Mouse (Mus musculus): Measurements from ENCODE around the gene Strip1. TPM values are rescaled to one million over a fixed set of nuclear protein-coding genes. Genes with fewer than 3 reads are reported as not detected.

The Strip1 gene
- polyA plus RNA-seq, 1 experiment, result 86.7 TPM

- Histone ChIP-seq H3K27ac (ENCODE audit: control insufficient read depth, insufficient read depth, low read length) (peak within 1 kb of the TSS; percentile 47; the same call in 1 of the 2 replicates), H3K27me3 (ENCODE audit: control insufficient read depth, insufficient read depth, low read length) (no peaks in the 10 kb centered on the region), H3K4me3 (ENCODE audit: control insufficient read depth, insufficient read depth, low read length) (peak within 1 kb of the TSS; percentile 91), H3K36me3 (ENCODE audit: control insufficient read depth, insufficient read depth, low read length) (peaks cover 14% of the 10 kb centered on the region), H3K4me1 (replicated peaks; ENCODE audit: control insufficient read depth, insufficient read depth, low read length) (peaks cover 7% of the 10 kb centered on the region)
- WGBS, result 5% methylated on average over 48 of the region's 48 CpGs
- no peak for DNase-seq
- TF ChIP-seq CTCF (IDR thresholded peaks at IDR 0.05; ENCODE audit: borderline replicate concordance, control insufficient read depth, extremely low read depth, insufficient read depth, low read length, poor library complexity), result no peak; the same call in 1 of the 2 replicates
- TF ChIP-seq POLR2A (IDR thresholded peaks at IDR 0.05; ENCODE audit: control insufficient read depth, extremely low read depth, insufficient read depth, low read length, poor library complexity), result no peak
Measured at GRCm38 (mm10) chr3:107630682-107631522, 592 bp downstream of the Strip1 start, which contains the start of gene Gm10961. TSS of gene Gm10961 (plus strand) at chr3:107631322.

DNA sequence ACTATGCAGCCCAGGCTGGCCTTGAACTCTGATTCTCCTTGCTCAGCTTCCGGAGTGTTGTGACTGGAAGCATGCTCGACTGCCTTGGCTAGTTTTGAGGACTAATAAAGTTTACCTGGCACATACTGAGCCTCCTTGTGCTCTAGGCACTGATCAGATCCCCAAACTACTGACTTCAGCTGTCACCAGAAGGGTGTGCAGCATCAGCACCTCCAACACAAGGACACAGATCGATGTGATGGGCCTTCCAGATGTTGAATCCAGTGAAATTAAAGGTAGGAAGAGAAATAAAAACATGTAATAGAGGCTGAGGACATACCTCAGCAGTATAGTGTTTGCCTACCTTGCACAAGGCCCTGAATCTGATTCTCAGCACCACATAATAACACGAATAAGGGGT lies 2.1 kb downstream of the Strip1 start:
- DNase-seq, result no peak
- no peaks in the 10 kb centered on the region for H3K27me3 ChIP-seq (ENCODE audit: control insufficient read depth, insufficient read depth, low read length)
- H3K4me3 ChIP-seq (ENCODE audit: control insufficient read depth, insufficient read depth, low read length), result no peak overlapping the region
- TF ChIP-seq POLR2A (IDR thresholded peaks at IDR 0.05; ENCODE audit: control insufficient read depth, extremely low read depth, insufficient read depth, low read length, poor library complexity) (no peak), CTCF (IDR thresholded peaks at IDR 0.05; ENCODE audit: borderline replicate concordance, control insufficient read depth, extremely low read depth, insufficient read depth, low read length, poor library complexity) (no peak)
- H3K4me1 ChIP-seq (replicated peaks; ENCODE audit: control insufficient read depth, insufficient read depth, low read length), result peaks cover 7% of the 10 kb centered on the region
- 99% methylated on average over 4 of the region's 4 CpGs for WGBS
- peaks cover 29% of the 10 kb centered on the region for H3K36me3 ChIP-seq (ENCODE audit: control insufficient read depth, insufficient read depth, low read length)
- H3K27ac ChIP-seq (ENCODE audit: control insufficient read depth, insufficient read depth, low read length), result no peak overlapping the region

DNA sequence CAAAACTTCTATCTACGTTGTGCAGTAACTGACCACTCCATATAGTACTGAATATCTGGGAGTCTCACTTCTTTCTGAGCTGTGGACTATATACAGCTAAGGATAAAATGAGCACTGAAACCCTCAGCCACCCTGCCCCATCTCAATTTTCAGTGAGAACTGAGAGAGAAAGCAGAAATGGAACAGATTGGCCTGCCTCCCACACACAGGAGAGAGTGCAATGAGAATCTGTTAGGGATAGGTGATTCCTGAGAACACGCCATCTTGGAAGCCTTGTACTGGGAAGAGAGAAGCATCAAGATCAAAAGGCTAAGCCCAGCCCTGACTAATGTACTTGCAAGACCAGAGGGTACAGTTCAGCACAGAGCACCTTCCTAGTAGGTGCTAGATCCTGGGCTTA lies 2.9 kb downstream of the Strip1 start:
- Histone ChIP-seq H3K36me3 (ENCODE audit: control insufficient read depth, insufficient read depth, low read length) (peaks cover 37% of the 10 kb centered on the region), H3K27ac (ENCODE audit: control insufficient read depth, insufficient read depth, low read length) (no peak overlapping the region)
- DNase-seq, result no peak

GRCm38 (mm10) chr3:107627641-107628040 lies 3.9 kb downstream of the Strip1 start:
- TF ChIP-seq POLR2A (IDR thresholded peaks at IDR 0.05; ENCODE audit: control insufficient read depth, extremely low read depth, insufficient read depth, low read length, poor library complexity) (no peak), CTCF (IDR thresholded peaks at IDR 0.05; ENCODE audit: borderline replicate concordance, control insufficient read depth, extremely low read depth, insufficient read depth, low read length, poor library complexity) (no peak)
- H3K36me3 ChIP-seq (ENCODE audit: control insufficient read depth, insufficient read depth, low read length), result peaks cover 44% of the 10 kb centered on the region
- no peaks in the 10 kb centered on the region for H3K27me3 ChIP-seq (ENCODE audit: control insufficient read depth, insufficient read depth, low read length)
- DNase-seq, result no peak
- no peak overlapping the region for H3K27ac ChIP-seq (ENCODE audit: control insufficient read depth, insufficient read depth, low read length)
- 96% methylated on average over 7 of the region's 7 CpGs for WGBS
- peaks cover 7% of the 10 kb centered on the region for H3K4me1 ChIP-seq (replicated peaks; ENCODE audit: control insufficient read depth, insufficient read depth, low read length)
- H3K4me3 ChIP-seq (ENCODE audit: control insufficient read depth, insufficient read depth, low read length), result no peak overlapping the region

More for the DNA sequence above, 2.9 kb downstream of the Strip1 start:
- TF ChIP-seq CTCF (IDR thresholded peaks at IDR 0.05; ENCODE audit: borderline replicate concordance, control insufficient read depth, extremely low read depth, insufficient read depth, low read length, poor library complexity) (no peak), POLR2A (IDR thresholded peaks at IDR 0.05; ENCODE audit: control insufficient read depth, extremely low read depth, insufficient read depth, low read length, poor library complexity) (no peak)
- WGBS, result 96% methylated on average over 2 of the region's 2 CpGs
- Histone ChIP-seq H3K4me1 (replicated peaks; ENCODE audit: control insufficient read depth, insufficient read depth, low read length) (peaks cover 7% of the 10 kb centered on the region), H3K4me3 (ENCODE audit: control insufficient read depth, insufficient read depth, low read length) (no peak overlapping the region), H3K27me3 (ENCODE audit: control insufficient read depth, insufficient read depth, low read length) (no peaks in the 10 kb centered on the region)

GRCm38 (mm10) chr3:107626751-107627150 lies 4.7 kb downstream of the Strip1 start:
- peaks cover 5% of the 10 kb centered on the region for H3K4me1 ChIP-seq (replicated peaks; ENCODE audit: control insufficient read depth, insufficient read depth, low read length)
- DNase-seq, result no peak
- WGBS, result 97% methylated on average over 8 of the region's 8 CpGs
- H3K27me3 ChIP-seq (ENCODE audit: control insufficient read depth, insufficient read depth, low read length), result no peaks in the 10 kb centered on the region
- no peak for TF ChIP-seq CTCF (IDR thresholded peaks at IDR 0.05; ENCODE audit: borderline replicate concordance, control insufficient read depth, extremely low read depth, insufficient read depth, low read length, poor library complexity)
- no peak for TF ChIP-seq POLR2A (IDR thresholded peaks at IDR 0.05; ENCODE audit: control insufficient read depth, extremely low read depth, insufficient read depth, low read length, poor library complexity)
- no peak overlapping the region for H3K27ac ChIP-seq (ENCODE audit: control insufficient read depth, insufficient read depth, low read length)
- no peak overlapping the region for H3K4me3 ChIP-seq (ENCODE audit: control insufficient read depth, insufficient read depth, low read length)
- H3K36me3 ChIP-seq (ENCODE audit: control insufficient read depth, insufficient read depth, low read length), result peaks cover 50% of the 10 kb centered on the region

DNA sequence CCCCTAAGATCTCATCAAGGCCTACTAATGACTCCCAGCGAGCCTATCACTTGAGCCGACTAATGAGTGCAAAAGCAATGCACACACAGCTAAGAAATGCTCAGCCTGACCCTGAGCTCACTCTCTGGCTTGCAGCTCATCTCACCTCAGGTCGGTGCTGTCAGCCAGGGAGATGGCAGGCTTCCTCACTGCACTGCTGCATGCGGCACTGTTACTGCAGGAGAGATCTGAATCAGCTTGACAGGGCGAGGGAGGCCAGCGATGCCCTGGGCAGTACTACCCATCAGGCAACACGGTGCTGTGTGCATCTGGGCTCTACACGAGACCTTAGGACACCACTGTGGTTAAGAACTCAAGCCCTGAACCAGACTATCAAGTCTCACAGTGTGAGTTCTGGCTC lies 6.0 kb downstream of the Strip1 start:
- H3K4me1 ChIP-seq (replicated peaks; ENCODE audit: control insufficient read depth, insufficient read depth, low read length), result peaks cover 1% of the 10 kb centered on the region
- DNase-seq, result no peak
- no peak for TF ChIP-seq POLR2A (IDR thresholded peaks at IDR 0.05; ENCODE audit: control insufficient read depth, extremely low read depth, insufficient read depth, low read length, poor library complexity)
- TF ChIP-seq CTCF (IDR thresholded peaks at IDR 0.05; ENCODE audit: borderline replicate concordance, control insufficient read depth, extremely low read depth, insufficient read depth, low read length, poor library complexity), result no peak
- WGBS, result 97% methylated on average over 8 of the region's 8 CpGs
- no peaks in the 10 kb centered on the region for H3K27me3 ChIP-seq (ENCODE audit: control insufficient read depth, insufficient read depth, low read length)
- peaks cover 62% of the 10 kb centered on the region for H3K36me3 ChIP-seq (ENCODE audit: control insufficient read depth, insufficient read depth, low read length)
- H3K4me3 ChIP-seq (ENCODE audit: control insufficient read depth, insufficient read depth, low read length), result no peak overlapping the region
- H3K27ac ChIP-seq (ENCODE audit: control insufficient read depth, insufficient read depth, low read length), result no peak overlapping the region

All from thymus, adult 2 months (tissue).